ENCODE assay signal across 8 mouse cellular contexts in the genomic region with DNA sequence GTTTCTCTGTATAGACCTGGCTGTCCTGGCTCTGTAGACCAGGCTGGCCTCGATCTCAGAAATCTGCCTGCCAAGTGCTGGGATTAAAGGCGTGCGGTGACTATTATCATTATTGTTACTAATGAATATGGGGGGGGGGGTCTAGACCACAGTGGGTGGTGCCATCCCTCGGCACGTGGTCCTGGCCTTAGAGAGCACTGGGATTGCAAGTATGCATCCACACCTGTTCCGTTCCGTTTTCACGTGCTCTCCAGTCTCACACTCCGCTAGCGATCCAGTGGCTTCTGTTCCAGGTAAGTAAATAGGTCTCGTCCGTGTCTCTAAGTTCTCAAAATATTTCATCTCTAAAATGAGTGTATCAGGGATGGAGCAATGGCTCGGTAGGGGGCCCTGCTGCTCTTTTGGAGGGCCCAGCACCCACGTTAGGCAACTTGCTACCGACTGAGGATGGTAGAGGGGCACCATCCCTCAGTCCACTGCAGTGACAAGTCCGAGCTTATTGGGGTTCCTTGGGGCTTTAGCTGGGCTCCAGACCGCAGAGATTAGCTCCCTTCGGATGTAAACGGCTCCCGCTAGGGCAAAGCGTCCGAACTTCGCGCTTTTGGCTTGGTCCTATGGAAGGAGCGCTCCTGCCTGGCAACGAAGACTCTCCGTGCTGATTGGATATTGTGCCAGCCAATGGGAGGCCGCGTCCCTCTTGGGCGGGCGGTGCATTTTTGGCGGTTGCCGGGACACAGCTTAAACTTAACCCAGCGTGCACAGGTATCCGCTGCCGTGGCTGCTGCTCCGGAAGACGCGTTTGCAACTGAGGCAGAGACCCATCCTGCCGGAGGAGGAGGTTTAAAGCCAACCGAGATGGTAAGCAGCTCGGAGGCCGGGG. TPM values are rescaled to one million over a fixed set of nuclear protein-coding genes. Genes with fewer than 3 reads are reported as not detected.
DNase-seq lines count a peak whose midpoint lies in the region; ATAC-seq and TF ChIP-seq lines count a peak whose summit lies in the region.

Mns1 (plus strand) TSS at position 190 of the 880 bp plus-strand sequence.

- peak within 1 kb of the TSS; percentile 59; the same call in 1 of the 2 replicates for H3K27ac ChIP-seq in heart, embryonic 11.5 days (ENCODE audit: low read depth, low read length)
- peak within 1 kb of the TSS; percentile 68; the same call in 1 of the 2 replicates for H3K27ac ChIP-seq in kidney, embryonic 16.5 days (ENCODE audit: low read length)
- no peak within 1 kb of the TSS for H3K27ac ChIP-seq in liver, adult 2 months (replicated peaks; ENCODE audit: insufficient read depth, low read depth, low read length)

- 3% methylated on average over 43 of the region's 43 CpGs for WGBS in heart, embryonic 11.5 days (ENCODE audit: insufficient replicate concordance)
- WGBS in kidney, embryonic 16.5 days = 1% methylated on average over 43 of the region's 43 CpGs
- WGBS in liver, adult 2 months = 3% methylated on average over 43 of the region's 43 CpGs

- peak within 1 kb of the TSS; percentile 61 for H3K9ac ChIP-seq in heart, embryonic 11.5 days (ENCODE audit: low read depth, low read length)
- H3K9ac ChIP-seq in kidney, embryonic 16.5 days (replicated peaks; ENCODE audit: low read length) = peak within 1 kb of the TSS; percentile 79
- no peak within 1 kb of the TSS for H3K9ac ChIP-seq in liver, adult 2 months (ENCODE audit: low read depth, low read length)

- H3K27me3 ChIP-seq in C2C12 (ENCODE audit: control insufficient read depth, insufficient read depth, insufficient read length) (no peaks in the 10 kb centered on the region), myocyte (ENCODE audit: control insufficient read depth, insufficient read depth, insufficient read length) (no peaks in the 10 kb centered on the region)
- no peaks in the 10 kb centered on the region for H3K27me3 ChIP-seq in erythroblast, embryonic 14.5 days (ENCODE audit: control insufficient read depth)
- H3K27me3 ChIP-seq in heart, embryonic 11.5 days (ENCODE audit: control insufficient read depth, insufficient read depth, low read length) = no peaks in the 10 kb centered on the region
- no peaks in the 10 kb centered on the region for H3K27me3 ChIP-seq in kidney, embryonic 16.5 days (ENCODE audit: insufficient read depth, low read length)
- no peaks in the 10 kb centered on the region for H3K27me3 ChIP-seq in liver, adult 2 months (ENCODE audit: control insufficient read depth, insufficient read depth, low read length)
- H3K27me3 ChIP-seq in splenic B cell, adult 2 months (ENCODE audit: control insufficient read depth, insufficient read depth, low read length, poor library complexity, severe bottlenecking) = no peaks in the 10 kb centered on the region

- peak within 1 kb of the TSS; percentile 88 for H3K4me2 ChIP-seq in heart, embryonic 11.5 days
- H3K4me2 ChIP-seq in kidney, embryonic 16.5 days (replicated peaks; ENCODE audit: low read depth, low read length) = peak within 1 kb of the TSS; percentile 86
- peak within 1 kb of the TSS; percentile 95 for H3K4me2 ChIP-seq in myocyte (ENCODE audit: low read depth)

- H3ac ChIP-seq in C2C12 (ENCODE audit: control insufficient read depth, insufficient read length, low read depth) (peak within 1 kb of the TSS; percentile 59), myocyte (ENCODE audit: control insufficient read depth, insufficient read length) (no peak within 1 kb of the TSS)

- H3K79me2 ChIP-seq in C2C12 (ENCODE audit: control insufficient read depth, insufficient read depth) = no peaks in the 10 kb centered on the region
- no peaks in the 10 kb centered on the region for H3K79me2 ChIP-seq in liver, adult 2 months (ENCODE audit: control insufficient read depth, insufficient read depth, low read length)
- H3K79me2 ChIP-seq in myocyte (ENCODE audit: control insufficient read depth, insufficient read depth) = no peaks in the 10 kb centered on the region

- H3K4me1 ChIP-seq in erythroblast, embryonic 14.5 days (ENCODE audit: control insufficient read depth) = peaks cover 69% of the 10 kb centered on the region
- H3K4me1 ChIP-seq in heart, embryonic 11.5 days (ENCODE audit: control insufficient read depth, insufficient read depth, low read length) = 0 out of 2 replicates have a peak, but pooled peaks cover 4% of the 10 kb centered on the region
- peaks cover 9% of the 10 kb centered on the region for H3K4me1 ChIP-seq in kidney, embryonic 16.5 days (ENCODE audit: insufficient read depth, low read length)
- no peaks in the 10 kb centered on the region; the same call in 1 of the 2 replicates for H3K4me1 ChIP-seq in liver, adult 2 months (ENCODE audit: control insufficient read depth, insufficient read depth, low read length)

- H3K36me3 ChIP-seq in C2C12 (ENCODE audit: control insufficient read depth, insufficient read depth) (no peaks in the 10 kb centered on the region), myocyte (ENCODE audit: control insufficient read depth, insufficient read depth) (no peaks in the 10 kb centered on the region)
- peaks cover 24% of the 10 kb centered on the region for H3K36me3 ChIP-seq in erythroblast, embryonic 14.5 days (ENCODE audit: control insufficient read depth)
- no peaks in the 10 kb centered on the region for H3K36me3 ChIP-seq in heart, embryonic 11.5 days (ENCODE audit: control insufficient read depth, insufficient read depth, low read length)
- no peaks in the 10 kb centered on the region for H3K36me3 ChIP-seq in kidney, embryonic 16.5 days (ENCODE audit: insufficient read depth, low read length)
- H3K36me3 ChIP-seq in liver, adult 2 months (ENCODE audit: control insufficient read depth, insufficient read depth, low read length) = no peaks in the 10 kb centered on the region
- no peaks in the 10 kb centered on the region for H3K36me3 ChIP-seq in splenic B cell, adult 2 months (ENCODE audit: control insufficient read depth, insufficient read depth, low read length, poor library complexity, severe bottlenecking)

- H3K4me3 ChIP-seq in C2C12 (ENCODE audit: insufficient read depth, poor library complexity, severe bottlenecking) (peak within 1 kb of the TSS; percentile 29), myocyte (peak within 1 kb of the TSS; percentile 29)
- peak within 1 kb of the TSS; percentile 83 for H3K4me3 ChIP-seq in erythroblast, embryonic 14.5 days (replicated peaks)
- H3K4me3 ChIP-seq in heart, embryonic 11.5 days (ENCODE audit: low read depth, low read length) = peak within 1 kb of the TSS; percentile 69
- H3K4me3 ChIP-seq in kidney, embryonic 16.5 days (ENCODE audit: low read length) = peak within 1 kb of the TSS; percentile 84
- peak within 1 kb of the TSS; percentile 56 for H3K4me3 ChIP-seq in liver, adult 2 months (ENCODE audit: insufficient read depth, low read depth, low read length)

- 0 out of 2 replicates have a peak, but pooled peaks have one; percentile 6 for TF ChIP-seq POLR2A in brain, embryonic 14.5 days (IDR thresholded peaks at IDR 0.05; ENCODE audit: borderline replicate concordance, extremely low read depth, insufficient read depth, insufficient read length, poor library complexity, severe bottlenecking)
- no peak for TF ChIP-seq POLR2A in liver, adult 2 months (IDR thresholded peaks at IDR 0.05; ENCODE audit: extremely low read depth, insufficient read depth, low read length)
- peak; percentile 44 for TF ChIP-seq POLR2A in myocyte (IDR thresholded peaks at IDR 0.05; ENCODE audit: insufficient read length, low read depth)

- peaks cover 3% of the 10 kb centered on the region; the same call in 1 of the 2 replicates for H3K9me3 ChIP-seq in erythroblast, embryonic 14.5 days (ENCODE audit: control insufficient read depth, low read length)
- no peaks in the 10 kb centered on the region for H3K9me3 ChIP-seq in heart, embryonic 11.5 days (replicated peaks; ENCODE audit: control insufficient read depth, low read length)
- no peaks in the 10 kb centered on the region for H3K9me3 ChIP-seq in kidney, embryonic 16.5 days (ENCODE audit: low read length)

- H3K79me3 ChIP-seq in C2C12 (ENCODE audit: low read depth) = no peaks in the 10 kb centered on the region

- ATAC-seq in heart, embryonic 11.5 days (replicated peaks; ENCODE audit: insufficient number of reproducible peaks, low FRiP score, low TSS enrichment) = peak; percentile 97
- ATAC-seq in kidney, embryonic 16.5 days (ENCODE audit: low FRiP score, low TSS enrichment) = peak; percentile 99

- peak; percentile 98 for DNase-seq in brain, embryonic 14.5 days (ENCODE audit: low read depth)
- peak; percentile 79 for DNase-seq in liver, adult 2 months (ENCODE audit: extremely low read depth, low read depth, low spot score)
- DNase-seq in splenic B cell, adult 2 months (ENCODE audit: low read depth, low spot score) = peak; percentile 94

- TF ChIP-seq CTCF in C2C12 (IDR thresholded peaks at IDR 0.05; ENCODE audit: control insufficient read depth, insufficient read depth, insufficient read length) = no peak
- 0 out of 2 replicates have a peak, but pooled peaks have one; percentile 11 for TF ChIP-seq CTCF in brain, embryonic 14.5 days (IDR thresholded peaks at IDR 0.05; ENCODE audit: borderline replicate concordance, extremely low read depth, insufficient read depth, insufficient read length)
- TF ChIP-seq CTCF in liver, adult 2 months (IDR thresholded peaks at IDR 0.05; ENCODE audit: low read depth, low read length) = peak; percentile 20; the same call in 1 of the 2 replicates

TF ChIP-seq in C2C12, 6 proteins besides CTCF, POLR2A, EP300 and RAD21:
- TF ChIP-seq USF1 (IDR thresholded peaks at IDR 0.05; ENCODE audit: low read depth) (no peak), MAX (IDR thresholded peaks at IDR 0.05) (peak; percentile 44), FOSL1 (IDR thresholded peaks at IDR 0.05; ENCODE audit: insufficient read depth, low read length, poor library complexity, severe bottlenecking) (no peak)

TF ChIP-seq in myocyte, 11 proteins besides CTCF, POLR2A, EP300 and RAD21:
- TF ChIP-seq E2F4 (IDR thresholded peaks at IDR 0.05; ENCODE audit: insufficient read depth) (peak; percentile 90), TCF3 (IDR thresholded peaks at IDR 0.05; ENCODE audit: insufficient read length, low read depth) (no peak), SRF (IDR thresholded peaks at IDR 0.05; ENCODE audit: control insufficient read depth, insufficient read length, low read depth) (peak; percentile 39)

RNA-seq across cellular contexts. Expression of gene Mns1, which starts in this region (rescaled TPM):
- 2.5 TPM for polyA plus RNA-seq in C2C12 (2012; fragmentation: generic; extraction: Trizol)
- polyA plus RNA-seq in brain, embryonic 14.5 days (2012; rRNA removed) = 5.9 and 6.7 TPM in 2 replicates
- 3.3 and 4.3 TPM in 2 replicates for polyA plus RNA-seq in erythroblast, embryonic 14.5 days (2012)
- polyA plus RNA-seq in heart, embryonic 11.5 days (2014; fragmentation: Nextera tagmentation; extraction: Ambion mirVana) = 20.0 and 25.7 TPM in 2 replicates
- polyA plus RNA-seq in kidney, embryonic 16.5 days (2015; fragmentation: Nextera tagmentation; extraction: Ambion mirVana) = 25.3 and 31.3 TPM in 2 replicates
- 0.13 and 0.18 TPM in 2 replicates for total RNA-seq in liver, adult 2 months (2014; rRNA removed)
- polyA plus RNA-seq in liver, adult 2 months (2012; rRNA removed) = 0.02 and 0.09 TPM in 2 replicates
- 0.62 TPM for polyA plus RNA-seq in myocyte (2012; fragmentation: generic; extraction: Trizol)

Comparison
In these comparisons a context has a peak if more than half of its experiments do, and no peak if none do; other contexts are left out.
1. Peak in DNase-seq and H3K4me3 ChIP-seq in liver, adult 2 months; RNA of the gene not detected or under 1 TPM.
2. H3K4me3 ChIP-seq: peak in every context shown above with its lines; median percentile 84 in kidney, embryonic 16.5 days; 83 in erythroblast, embryonic 14.5 days; 69 in heart, embryonic 11.5 days; 56 in liver, adult 2 months; 29 in C2C12; 29 in myocyte.